Mouse (Mus musculus) urinary bladder, postnatal 4 days (tissue): Measurements from ENCODE around the gene Qprt.

Experiments used
- DNase-seq, 2 experiments: peaks; one replicate each; pipeline ENCODE4 v3.0.0; 2021 to 2022; ENCODE audit warnings: low spot score in 2 of 2

Gene Qprt

GRCm38 (mm10) chr7:127133125-127133524 is 11.1 kb upstream of the Qprt start:
- no peak for DNase-seq

- no peak for DNase-seq
These were observed 7.6 kb upstream of the Qprt start for GRCm38 (mm10) chr7:127129638-127130037.

GRCm38 (mm10) chr7:127121061-127121910 is 740 bp downstream of the Qprt start:
- DNase-seq, result no peak

GRCm38 (mm10) chr7:127118671-127119445 is 3.2 kb downstream of the Qprt start:
- DNase-seq, result no peak

GRCm38 (mm10) chr7:127117948-127118347 is 4.1 kb downstream of the Qprt start:
- no peak for DNase-seq

GRCm38 (mm10) chr7:127116331-127116935 is 5.6 kb downstream of the Qprt start:
- no peak for DNase-seq

GRCm38 (mm10) chr7:127114920-127115319 is 7.1 kb downstream of the Qprt start:
- DNase-seq, result no peak

- DNase-seq, result no peak
These were observed 8.3 kb downstream of the Qprt start for GRCm38 (mm10) chr7:127113614-127114259.

GRCm38 (mm10) chr7:127112921-127113597 is 9.0 kb downstream of the Qprt start:
- no peak for DNase-seq

- no peak for DNase-seq
These were observed 9.7 kb downstream of the Qprt start for GRCm38 (mm10) chr7:127112251-127112841.

- no peak for DNase-seq
These were observed 10.6 kb downstream of the Qprt start for GRCm38 (mm10) chr7:127111461-127111860.

- peak; percentile 57 to 76 for DNase-seq
These were observed 11.6 kb downstream of the Qprt start for GRCm38 (mm10) chr7:127110239-127111007.

- DNase-seq, result no peak
These were observed 16.5 kb downstream of the Qprt start for GRCm38 (mm10) chr7:127105551-127105950.

GRCm38 (mm10) chr7:127104560-127105332 is 17.3 kb downstream of the Qprt start:
- DNase-seq, result peak; percentile 64 to 69

- DNase-seq, result no peak
These were observed 18.1 kb downstream of the Qprt start for GRCm38 (mm10) chr7:127103960-127104359.

- DNase-seq, result no peak
These were observed 19.9 kb downstream of the Qprt start for GRCm38 (mm10) chr7:127102148-127102547.

GRCm38 (mm10) chr7:127101451-127102016 is 20.5 kb downstream of the Qprt start:
- DNase-seq, result no peak

- no peak for DNase-seq
These were observed 22.5 kb downstream of the Qprt start for GRCm38 (mm10) chr7:127099528-127099927.

GRCm38 (mm10) chr7:127098950-127099349 is 23.1 kb downstream of the Qprt start:
- DNase-seq, result no peak
